Mouse (Mus musculus) hindbrain, embryonic 12.5 days (tissue): ENCODE measurements around the gene Rap1gap2. TPM values are rescaled to one million over a fixed set of nuclear protein-coding genes. Genes with fewer than 3 reads are reported as not detected.

Experiments used
- ATAC-seq: fragments of 200-750 bp; cut with Nextera tagmentation; 2 replicates; pipeline ENCODE4 v1.8.0; 2017; ENCODE audit warnings: moderate TSS enrichment; ENCODE audit not compliant: low FRiP score
- H3K27ac ChIP-seq: fragments of 300-500 bp; sonication (generic); 2 replicates; pipeline ENCODE4 v1.5.1; 2016; ENCODE audit warnings: mild to moderate bottlenecking
- H3K27me3 ChIP-seq: fragments of 300-500 bp; sonication (generic); 2 replicates; pipeline ENCODE4 v1.6.1; 2016; ENCODE audit warnings: mild to moderate bottlenecking
- H3K36me3 ChIP-seq: fragments of 300-500 bp; sonication (generic); 2 replicates; pipeline ENCODE4 v1.6.1; 2016; ENCODE audit warnings: mild to moderate bottlenecking
- H3K4me1 ChIP-seq: fragments of 300-500 bp; sonication (generic); 2 replicates; pipeline ENCODE4 v1.6.1; 2016
- H3K4me2 ChIP-seq: fragments of 300-500 bp; sonication (generic); replicated peaks from 2 replicates; pipeline ENCODE4 v1.6.1; 2016; ENCODE audit warnings: mild to moderate bottlenecking
- H3K4me3 ChIP-seq: fragments of 300-500 bp; sonication (generic); 2 replicates; pipeline ENCODE4 v1.5.1; 2016; ENCODE audit warnings: mild to moderate bottlenecking
- H3K9ac ChIP-seq: fragments of 300-500 bp; sonication (generic); 2 replicates; pipeline ENCODE4 v1.6.1; 2016; ENCODE audit warnings: mild to moderate bottlenecking, moderate library complexity
- H3K9me3 ChIP-seq: fragments of 300-500 bp; sonication (generic); replicated peaks from 2 replicates; pipeline ENCODE4 v1.6.1; 2016; ENCODE audit warnings: mild to moderate bottlenecking
- WGBS: fragments of 180-500 bp; shearing (Covaris S2); methylation state at CpG from one replicate; pipeline ENCODE4 v1.1.7; 2016; 5-methylcytosine and 5-hydroxymethylcytosine counted together
- polyA plus RNA-seq: library from polyadenylated mRNA; unstranded; fragments of >200 nt; fragmentation: Nextera tagmentation; extraction: Ambion mirVana; gene quantifications from 2 replicates; pipeline ENCODE4 v1.2.1, GENCODE M21; 2016

The Rap1gap2 gene
- polyA plus RNA-seq, 1 experiment from 2014 or later: 8.1 TPM

GRCm38 (mm10) chr11:74448556-74448955, 162.2 kb downstream of the Rap1gap2 start:
- Histone ChIP-seq H3K4me1 (no peaks in the 10 kb centered on the region), H3K9me3 (no peaks in the 10 kb centered on the region; the same call in 1 of the 2 replicates), H3K36me3 (no peaks in the 10 kb centered on the region), H3K4me3 (no peak overlapping the region), H3K9ac (no peak overlapping the region), H3K4me2 (no peak overlapping the region), H3K27me3 (no peaks in the 10 kb centered on the region), H3K27ac (no peak overlapping the region)
- ATAC-seq: no peak
- WGBS: 40% methylated on average over 4 of the region's 4 CpGs

- ATAC-seq: no peak
- Histone ChIP-seq H3K4me3 (no peak overlapping the region), H3K9ac (no peak overlapping the region), H3K4me1 (no peaks in the 10 kb centered on the region), H3K9me3 (no peaks in the 10 kb centered on the region; the same call in 1 of the 2 replicates), H3K27me3 (no peaks in the 10 kb centered on the region), H3K36me3 (no peaks in the 10 kb centered on the region), H3K4me2 (no peak overlapping the region), H3K27ac (no peak overlapping the region)
- WGBS: 84% methylated on average over 6 of the region's 6 CpGs
These were observed 162.7 kb downstream of the Rap1gap2 start for GRCm38 (mm10) chr11:74447991-74448403.

DNA sequence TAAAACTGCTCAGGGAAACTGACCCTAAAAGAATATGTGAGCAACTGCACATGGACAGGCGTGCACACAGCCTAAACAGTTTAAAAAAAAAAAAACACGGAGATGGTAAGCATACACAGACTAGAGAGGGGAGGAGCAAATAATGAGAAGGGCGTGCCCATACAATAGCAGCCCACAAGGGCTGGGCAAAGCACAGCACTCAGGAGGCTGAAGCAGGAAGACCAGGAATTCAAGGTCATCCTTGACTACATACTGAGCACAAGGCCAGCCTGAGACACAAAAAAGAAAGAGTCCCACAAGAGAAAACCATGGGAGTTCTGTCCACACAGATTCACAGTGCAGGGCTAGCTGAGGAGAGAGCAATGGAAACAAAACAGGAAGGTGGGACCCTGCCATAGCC, 165.1 kb downstream of the Rap1gap2 start:
- no peak overlapping the region for H3K4me3 ChIP-seq
- WGBS: 83% methylated on average over 3 of the region's 3 CpGs
- H3K9me3 ChIP-seq: no peaks in the 10 kb centered on the region; the same call in 1 of the 2 replicates
- ATAC-seq: no peak
- no peaks in the 10 kb centered on the region for H3K27me3 ChIP-seq
- no peak overlapping the region for H3K4me2 ChIP-seq
- no peaks in the 10 kb centered on the region for H3K36me3 ChIP-seq
- H3K9ac ChIP-seq: no peak overlapping the region
- H3K4me1 ChIP-seq: no peaks in the 10 kb centered on the region
- H3K27ac ChIP-seq: no peak overlapping the region

- Histone ChIP-seq H3K4me1 (no peaks in the 10 kb centered on the region), H3K36me3 (no peaks in the 10 kb centered on the region), H3K9me3 (no peaks in the 10 kb centered on the region; the same call in 1 of the 2 replicates), H3K27me3 (no peaks in the 10 kb centered on the region), H3K27ac (no peak overlapping the region), H3K4me3 (no peak overlapping the region), H3K9ac (no peak overlapping the region), H3K4me2 (no peak overlapping the region)
- WGBS: 76% methylated on average over 5 of the region's 5 CpGs
- ATAC-seq: no peak
These were observed 166.8 kb downstream of the Rap1gap2 start for GRCm38 (mm10) chr11:74443924-74444256.

DNA sequence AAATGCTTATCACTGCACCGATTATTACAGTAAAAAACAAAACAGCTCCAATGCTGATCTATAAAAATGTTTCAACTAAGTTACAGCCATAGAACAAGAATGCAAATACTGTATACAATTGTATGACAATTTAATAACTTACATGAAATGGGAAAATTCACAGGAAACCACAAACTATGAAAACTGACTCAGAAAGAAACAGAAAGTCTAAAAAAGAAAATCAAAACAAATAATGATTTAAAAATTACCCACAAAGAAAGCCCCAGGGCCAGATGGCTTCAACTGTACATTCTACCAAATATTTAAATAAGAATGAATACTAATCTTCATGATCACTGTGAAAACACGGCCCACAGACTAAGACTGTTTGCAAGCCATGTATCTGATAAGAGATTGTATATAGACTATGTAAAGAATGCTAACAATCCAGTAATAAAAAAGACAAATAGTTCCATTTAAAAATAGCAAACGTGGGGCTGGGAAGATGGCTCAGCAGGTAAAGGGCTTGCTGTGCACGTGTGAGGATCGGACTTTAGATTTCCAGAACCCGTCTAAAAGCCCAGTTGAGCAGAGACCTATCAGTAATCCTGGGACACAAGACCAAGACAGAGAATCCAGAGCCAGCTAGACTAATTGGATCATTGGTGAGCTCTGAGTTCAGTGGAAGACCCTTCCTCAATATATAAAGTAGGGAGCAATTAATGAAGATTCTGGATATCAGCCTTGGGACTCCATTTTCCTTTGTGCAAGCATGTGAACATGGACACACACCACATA, 167.4 kb downstream of the Rap1gap2 start:
- H3K9me3 ChIP-seq: no peaks in the 10 kb centered on the region; the same call in 1 of the 2 replicates

DNA sequence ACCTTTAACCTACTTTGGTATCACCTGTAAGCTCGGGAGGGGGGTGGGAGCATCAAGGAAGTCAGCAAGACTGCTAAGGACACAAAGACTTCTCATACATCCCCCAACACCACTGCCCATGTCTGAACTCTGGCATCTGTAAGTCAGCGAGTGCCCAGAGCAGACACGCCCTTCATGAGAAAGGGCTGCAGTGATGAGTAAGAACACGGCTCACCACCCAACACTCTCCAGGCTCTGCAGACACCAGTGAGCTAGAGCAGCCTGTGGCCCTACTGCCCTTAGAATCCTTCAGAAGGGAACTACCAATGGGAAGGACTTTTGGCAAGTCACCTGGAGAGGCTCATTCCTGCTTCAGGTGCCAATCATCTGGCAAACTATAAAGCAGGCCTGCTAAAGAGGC, 168.3 kb downstream of the Rap1gap2 start:
- no peaks in the 10 kb centered on the region; the same call in 1 of the 2 replicates for H3K9me3 ChIP-seq
- H3K27me3 ChIP-seq: no peaks in the 10 kb centered on the region
- no peak overlapping the region for H3K9ac ChIP-seq
- H3K27ac ChIP-seq: no peak overlapping the region
- H3K4me3 ChIP-seq: no peak overlapping the region
- no peak for ATAC-seq
- no peaks in the 10 kb centered on the region for H3K4me1 ChIP-seq
- 78% methylated on average over 4 of the region's 4 CpGs for WGBS
- H3K4me2 ChIP-seq: no peak overlapping the region
- no peaks in the 10 kb centered on the region for H3K36me3 ChIP-seq

More for the DNA sequence above, 167.4 kb downstream of the Rap1gap2 start:
- H3K4me2 ChIP-seq: no peak overlapping the region
- ATAC-seq: no peak
- H3K9ac ChIP-seq: no peak overlapping the region
- H3K27ac ChIP-seq: no peak overlapping the region
- no peaks in the 10 kb centered on the region for H3K36me3 ChIP-seq
- H3K27me3 ChIP-seq: no peaks in the 10 kb centered on the region
- H3K4me3 ChIP-seq: no peak overlapping the region
- no peaks in the 10 kb centered on the region for H3K4me1 ChIP-seq
- WGBS: 90% methylated on average over 6 of the region's 6 CpGs

GRCm38 (mm10) chr11:74440112-74440511, 170.6 kb downstream of the Rap1gap2 start:
- Histone ChIP-seq H3K27me3 (no peaks in the 10 kb centered on the region), H3K4me3 (no peak overlapping the region), H3K4me2 (no peak overlapping the region), H3K27ac (no peak overlapping the region), H3K4me1 (no peaks in the 10 kb centered on the region), H3K36me3 (no peaks in the 10 kb centered on the region), H3K9me3 (no peaks in the 10 kb centered on the region; the same call in 1 of the 2 replicates), H3K9ac (no peak overlapping the region)
- WGBS: 85% methylated on average over 8 of the region's 8 CpGs
- ATAC-seq: no peak

- no peak for ATAC-seq
- no peak overlapping the region for H3K4me2 ChIP-seq
These were observed 171.5 kb downstream of the Rap1gap2 start for GRCm38 (mm10) chr11:74439202-74439601.

DNA sequence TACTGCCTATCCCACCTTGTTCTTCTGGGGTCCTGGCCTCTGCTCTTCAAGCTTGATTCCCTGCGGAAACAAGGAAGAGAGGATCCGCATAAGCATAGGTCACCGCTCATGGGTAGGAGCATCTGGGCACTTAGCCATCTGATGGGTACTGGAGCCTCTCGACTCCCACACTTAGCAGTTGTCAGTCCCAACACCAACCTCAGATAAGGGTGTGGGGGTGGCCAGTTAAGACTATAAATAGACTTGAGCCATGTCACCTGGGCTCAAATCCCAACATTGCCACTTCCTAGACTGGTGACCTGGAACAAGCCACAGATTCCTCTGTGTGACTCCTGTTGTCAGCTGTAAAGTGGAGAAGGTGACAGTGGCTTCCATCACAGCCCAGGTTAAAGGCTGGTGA, 172.5 kb downstream of the Rap1gap2 start:
- no peak overlapping the region for H3K9ac ChIP-seq
- H3K27me3 ChIP-seq: no peaks in the 10 kb centered on the region
- H3K27ac ChIP-seq: no peak overlapping the region
- 92% methylated on average over 4 of the region's 4 CpGs for WGBS
- H3K36me3 ChIP-seq: no peaks in the 10 kb centered on the region
- no peak overlapping the region for H3K4me2 ChIP-seq
- no peaks in the 10 kb centered on the region for H3K4me1 ChIP-seq
- no peaks in the 10 kb centered on the region for H3K9me3 ChIP-seq
- no peak overlapping the region for H3K4me3 ChIP-seq
- no peak for ATAC-seq

More at GRCm38 (mm10) chr11:74439202-74439601, 171.5 kb downstream of the Rap1gap2 start:
- Histone ChIP-seq H3K9me3 (no peaks in the 10 kb centered on the region), H3K4me3 (no peak overlapping the region), H3K27me3 (no peaks in the 10 kb centered on the region), H3K4me1 (no peaks in the 10 kb centered on the region), H3K27ac (no peak overlapping the region), H3K9ac (no peak overlapping the region), H3K36me3 (no peaks in the 10 kb centered on the region)
- 70% methylated on average over 6 of the region's 6 CpGs for WGBS

GRCm38 (mm10) chr11:74435366-74435765, 175.3 kb downstream of the Rap1gap2 start:
- no peak overlapping the region for H3K9ac ChIP-seq
- no peaks in the 10 kb centered on the region for H3K4me1 ChIP-seq
- no peak overlapping the region for H3K27ac ChIP-seq
- no peak for ATAC-seq
- no peaks in the 10 kb centered on the region for H3K27me3 ChIP-seq
- 89% methylated on average over 2 of the region's 2 CpGs for WGBS
- H3K9me3 ChIP-seq: no peaks in the 10 kb centered on the region
- no peaks in the 10 kb centered on the region for H3K36me3 ChIP-seq
- no peak overlapping the region for H3K4me3 ChIP-seq
- no peak overlapping the region for H3K4me2 ChIP-seq

DNA sequence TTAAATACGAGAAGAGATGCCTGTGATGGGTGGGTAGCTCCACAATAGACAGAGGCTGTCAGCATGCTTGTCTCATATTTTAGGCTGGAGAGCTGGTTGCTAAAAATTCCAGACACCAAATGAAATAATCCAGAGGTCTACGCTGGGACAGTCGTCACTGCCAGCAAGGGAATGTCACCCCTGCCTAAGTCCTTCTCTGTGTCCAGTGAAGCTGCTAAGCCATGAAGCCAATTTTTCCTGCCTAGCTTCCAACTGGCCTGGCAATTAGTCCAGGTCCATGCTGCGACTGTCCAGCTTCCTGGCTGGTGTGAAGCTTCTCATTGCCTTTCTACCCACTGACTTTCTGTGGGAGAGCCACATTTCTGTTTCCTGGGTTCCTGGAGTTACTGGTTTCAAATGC, 177.7 kb downstream of the Rap1gap2 start:
- no peaks in the 10 kb centered on the region for H3K36me3 ChIP-seq
- no peak overlapping the region for H3K4me3 ChIP-seq
- no peak overlapping the region for H3K27ac ChIP-seq
- no peak for ATAC-seq
- H3K9me3 ChIP-seq: no peaks in the 10 kb centered on the region
- 91% methylated on average over 4 of the region's 4 CpGs for WGBS
- H3K27me3 ChIP-seq: no peaks in the 10 kb centered on the region
- no peaks in the 10 kb centered on the region for H3K4me1 ChIP-seq
- no peak overlapping the region for H3K9ac ChIP-seq
- no peak overlapping the region for H3K4me2 ChIP-seq

GRCm38 (mm10) chr11:74429798-74430529, 180.8 kb downstream of the Rap1gap2 start:
- H3K9me3 ChIP-seq: no peaks in the 10 kb centered on the region
- no peak for ATAC-seq
- WGBS: 72% methylated on average over 11 of the region's 11 CpGs
- H3K4me1 ChIP-seq: no peaks in the 10 kb centered on the region
- no peak overlapping the region for H3K27ac ChIP-seq
- no peak overlapping the region for H3K4me2 ChIP-seq
- H3K36me3 ChIP-seq: no peaks in the 10 kb centered on the region
- H3K27me3 ChIP-seq: no peaks in the 10 kb centered on the region
- no peak overlapping the region for H3K4me3 ChIP-seq
- H3K9ac ChIP-seq: no peak overlapping the region
